Mouse (Mus musculus) heart, adult 8-10 months (tissue): ENCODE measurements at regions not wholly inside any gene's neighbourhood (a gene's known extent, or its start where the extent isn't known, plus 50 kb on each side); places are given as distances from the start of the nearest gene placed in this dataset.

Source experiments
- DNase-seq: peaks from one replicate; pipeline ENCODE4 v3.0.0; 2022; ENCODE audit warnings: low spot score

- DNase-seq = no peak
Observed at GRCm38 (mm10) chr2:147503962-147504361, 142.2 kb downstream of the Pax1 start.

- DNase-seq = no peak
Observed at GRCm38 (mm10) chr2:147498731-147499130, 137.0 kb downstream of the Pax1 start.

- DNase-seq = no peak
Observed at GRCm38 (mm10) chr2:147455932-147456331, 94.2 kb downstream of the Pax1 start.

- no peak for DNase-seq
Observed at GRCm38 (mm10) chr2:147454362-147455257, 92.9 kb downstream of the Pax1 start.
